Mouse (Mus musculus) spleen, adult 2 months (tissue): ENCODE measurements around the gene Spen.

Experiments
- CTCF ChIP-seq: fragments of 200-500 bp; IDR thresholded peaks from 2 replicates; pipeline ENCODE4 v1.5.1; 2011; ENCODE audit warnings: mild to moderate bottlenecking, inconsistent platforms; ENCODE audit not compliant: insufficient read depth, insufficient read length, insufficient replicate concordance; ENCODE audit errors: extremely low read depth
- POLR2A ChIP-seq: fragments of 200-500 bp; IDR thresholded peaks from 2 replicates; pipeline ENCODE4 v1.6.1; 2011; ENCODE audit warnings: low read depth, low read length, inconsistent platforms

DNA sequence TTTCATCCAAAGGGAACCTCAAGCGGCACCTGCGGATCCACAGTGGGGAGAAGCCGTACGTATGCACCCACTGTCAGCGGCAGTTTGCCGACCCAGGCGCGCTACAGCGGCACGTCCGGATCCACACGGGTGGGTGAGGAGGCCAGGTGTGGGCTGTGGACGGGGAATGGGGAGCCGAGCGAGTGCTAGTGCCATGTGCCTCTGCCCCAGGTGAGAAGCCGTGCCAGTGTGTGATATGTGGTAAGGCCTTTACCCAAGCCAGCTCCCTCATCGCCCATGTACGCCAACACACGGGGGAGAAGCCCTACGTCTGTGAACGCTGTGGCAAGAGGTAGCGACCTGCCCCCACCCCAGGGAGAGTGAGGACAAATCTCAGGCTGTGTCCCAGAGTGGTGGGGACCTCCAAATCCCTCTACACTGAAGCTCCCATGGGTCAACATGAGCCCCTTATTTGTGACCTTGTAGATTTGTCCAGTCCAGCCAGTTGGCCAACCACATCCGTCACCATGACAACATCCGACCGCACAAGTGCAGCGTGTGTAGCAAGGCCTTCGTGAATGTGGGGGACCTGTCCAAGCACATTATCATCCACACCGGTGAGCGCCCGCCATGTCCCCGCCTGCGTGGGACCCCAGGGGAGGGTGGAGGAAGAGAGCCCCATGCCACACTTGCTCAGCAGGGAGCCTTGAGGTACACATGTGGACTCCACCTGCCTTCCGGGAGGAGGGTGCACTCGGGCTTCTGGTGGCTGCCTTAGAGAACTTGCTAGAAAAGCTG is 72.7 kb downstream of the Spen start:
- TF ChIP-seq CTCF (no peak), POLR2A (no peak)
